Mouse (Mus musculus) spleen, adult 2 months (tissue): ENCODE measurements around the gene Vmn2r107.

ENCODE experiments used
- CTCF ChIP-seq: fragments of 200-500 bp; IDR thresholded peaks from 2 replicates; pipeline ENCODE4 v1.5.1; 2011; ENCODE audit warnings: mild to moderate bottlenecking, inconsistent platforms; ENCODE audit not compliant: insufficient read depth, insufficient read length, insufficient replicate concordance; ENCODE audit errors: extremely low read depth
- POLR2A ChIP-seq: fragments of 200-500 bp; IDR thresholded peaks from 2 replicates; pipeline ENCODE4 v1.6.1; 2011; ENCODE audit warnings: low read depth, low read length, inconsistent platforms

- no peak for TF ChIP-seq POLR2A
- TF ChIP-seq CTCF: no peak
Observed at GRCm38 (mm10) chr17:20399105-20399504, 54.1 kb downstream of the Vmn2r107 start.
